Mouse (Mus musculus) intestine, postnatal 0 days (tissue): ENCODE data around the gene Slc25a26. TPM values are rescaled to one million over a fixed set of nuclear protein-coding genes. Genes with fewer than 3 reads are reported as not detected.

Source experiments
- ATAC-seq: fragments of 200-750 bp; cut with Nextera tagmentation; 2 replicates; pipeline ENCODE4 v1.8.0; 2017; ENCODE audit warnings: mild to moderate bottlenecking, moderate TSS enrichment, moderate library complexity
- H3K27ac ChIP-seq: fragments of 300-500 bp; sonication (generic); 2 replicates; pipeline ENCODE4 v1.5.1; 2014; ENCODE audit warnings: mild to moderate bottlenecking, low read depth, low read length, moderate library complexity
- H3K27me3 ChIP-seq: fragments of 300-500 bp; sonication (generic); replicated peaks from 2 replicates; pipeline ENCODE4 v1.6.1; 2014; ENCODE audit warnings: low read length, mixed read lengths; ENCODE audit not compliant: control insufficient read depth, insufficient read depth
- H3K36me3 ChIP-seq: fragments of 300-500 bp; sonication (generic); 2 replicates; pipeline ENCODE4 v1.6.1; 2014; ENCODE audit warnings: mild to moderate bottlenecking, moderate library complexity; ENCODE audit not compliant: control insufficient read depth, insufficient read depth
- H3K4me1 ChIP-seq: fragments of 300-500 bp; sonication (generic); replicated peaks from 2 replicates; pipeline ENCODE4 v1.6.1; 2014; ENCODE audit warnings: antibody characterized with exemption, low read length, mixed read lengths; ENCODE audit not compliant: control insufficient read depth, insufficient read depth
- H3K4me2 ChIP-seq: fragments of 300-500 bp; sonication (generic); replicated peaks from 2 replicates; pipeline ENCODE4 v1.6.1; 2014; ENCODE audit warnings: low read depth, mild to moderate bottlenecking, moderate library complexity
- H3K4me3 ChIP-seq: fragments of 300-500 bp; sonication (generic); 2 replicates; pipeline ENCODE4 v1.5.1; 2014; ENCODE audit warnings: low read depth, low read length
- H3K9ac ChIP-seq: fragments of 300-500 bp; sonication (generic); 2 replicates; pipeline ENCODE4 v1.6.1; 2014; ENCODE audit warnings: mild to moderate bottlenecking, low read depth, low read length
- H3K9me3 ChIP-seq: fragments of 300-500 bp; sonication (generic); 2 replicates; pipeline ENCODE4 v1.6.1; 2016; ENCODE audit warnings: mixed run types; ENCODE audit not compliant: control insufficient read depth
- CTCF ChIP-seq: sonication (generic); IDR thresholded peaks from 2 replicates; pipeline ENCODE4 v1.5.1; 2016; ENCODE audit warnings: low read depth, mild to moderate bottlenecking, control low read depth, antibody characterized with exemption, moderate library complexity
- WGBS: fragments of 180-500 bp; shearing (Covaris S2); extraction: QIAGEN DNeasy Blood & Tissue Kit; methylation state at CpG from one replicate; pipeline ENCODE4 v1.1.7; 2014; 5-methylcytosine and 5-hydroxymethylcytosine counted together
- polyA plus RNA-seq: library from polyadenylated mRNA; unstranded; fragments of >200 nt; fragmentation: Nextera tagmentation; extraction: Ambion mirVana; gene quantifications from 2 replicates; pipeline ENCODE4 v1.2.1, GENCODE M21; 2015

Gene Slc25a26
- polyA plus RNA-seq, 1 experiment from 2014 or later = 6.1 TPM

DNA sequence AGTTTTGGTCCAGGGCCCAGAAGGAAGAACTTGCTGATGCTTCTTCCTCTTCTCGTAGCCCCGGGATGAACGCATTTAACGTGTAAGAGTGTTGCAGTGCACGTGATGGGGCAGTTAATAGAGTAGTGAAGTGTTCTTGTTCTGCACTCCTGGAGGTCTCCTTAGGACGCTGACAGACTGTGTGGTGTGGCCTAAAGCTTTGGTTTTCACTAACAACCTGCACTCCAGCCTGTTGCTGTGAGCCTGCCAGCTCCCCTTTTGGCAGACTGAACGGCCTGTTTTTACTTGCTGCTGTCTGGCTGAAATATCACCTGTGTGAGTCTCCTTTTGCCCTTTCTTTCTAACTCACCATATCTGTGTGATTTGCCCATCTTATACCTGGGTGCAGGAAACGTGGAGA is 36.3 kb downstream of the Slc25a26 start:
- no peak overlapping the region for H3K4me3 ChIP-seq
- no peaks in the 10 kb centered on the region for H3K4me1 ChIP-seq
- 0 out of 2 replicates have a peak, but pooled peaks cover 5% of the 10 kb centered on the region for H3K36me3 ChIP-seq
- no peak overlapping the region for H3K27ac ChIP-seq
- 67% methylated on average over 8 of the region's 8 CpGs for WGBS
- no peak for ATAC-seq
- no peaks in the 10 kb centered on the region for H3K27me3 ChIP-seq
- no peak for TF ChIP-seq CTCF
- H3K9ac ChIP-seq = no peak overlapping the region
- no peak overlapping the region for H3K4me2 ChIP-seq
- H3K9me3 ChIP-seq = no peaks in the 10 kb centered on the region

DNA sequence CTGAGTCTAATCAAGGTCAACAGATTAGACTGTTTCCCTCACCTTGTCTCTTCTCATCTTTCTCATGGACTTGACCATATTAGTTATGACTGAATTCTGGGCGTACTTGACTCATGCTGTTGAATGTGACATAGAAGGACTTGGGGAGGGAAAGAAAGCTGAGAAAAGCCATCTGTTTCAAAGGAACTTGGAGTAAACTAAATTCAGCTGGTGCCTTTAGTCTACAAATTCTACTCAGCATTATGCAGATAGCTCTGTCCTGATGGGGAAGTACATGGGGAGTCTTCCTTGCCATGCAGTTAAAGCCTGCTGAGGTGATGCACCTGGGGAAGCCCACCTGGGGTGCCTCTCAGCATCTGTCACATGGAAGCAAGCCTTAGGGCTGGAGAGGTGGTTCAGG is 37.5 kb downstream of the Slc25a26 start:
- no peak overlapping the region for H3K9ac ChIP-seq
- TF ChIP-seq CTCF = no peak
- 61% methylated on average over 1 of the region's 1 CpGs for WGBS
- H3K9me3 ChIP-seq = no peaks in the 10 kb centered on the region
- 0 out of 2 replicates have a peak, but pooled peaks cover 5% of the 10 kb centered on the region for H3K36me3 ChIP-seq
- H3K4me3 ChIP-seq = no peak overlapping the region
- no peak for ATAC-seq
- no peak overlapping the region for H3K4me2 ChIP-seq
- H3K27ac ChIP-seq = no peak overlapping the region
- no peaks in the 10 kb centered on the region for H3K27me3 ChIP-seq
- no peaks in the 10 kb centered on the region for H3K4me1 ChIP-seq

DNA sequence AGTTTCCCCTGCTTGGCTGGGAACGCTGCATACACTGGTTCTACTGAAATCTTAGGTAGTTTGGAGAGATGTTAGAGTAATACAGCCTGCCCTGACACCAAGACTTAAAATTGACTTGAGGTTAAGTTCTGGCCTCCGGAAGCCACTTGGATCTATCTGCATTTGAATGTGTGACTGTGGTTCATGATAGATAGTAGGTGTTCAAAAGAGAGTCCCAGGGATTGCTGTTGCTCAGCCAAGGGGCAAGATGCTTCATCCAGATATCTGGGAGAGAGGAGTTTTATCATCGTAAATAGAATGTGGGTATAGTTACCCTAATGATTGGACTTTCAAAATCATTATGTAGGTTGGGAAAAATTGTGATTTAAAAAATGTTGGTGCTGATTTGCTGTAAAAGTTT is 40.0 kb downstream of the Slc25a26 start:
- no peak for TF ChIP-seq CTCF
- WGBS = 90% methylated on average over 3 of the region's 3 CpGs

GRCm38 (mm10) chr6:94540615-94541014 is 40.5 kb downstream of the Slc25a26 start:
- H3K36me3 ChIP-seq = no peaks in the 10 kb centered on the region
- ATAC-seq = no peak
- no peak overlapping the region for H3K9ac ChIP-seq
- H3K27me3 ChIP-seq = no peaks in the 10 kb centered on the region
- no peaks in the 10 kb centered on the region for H3K4me1 ChIP-seq
- H3K9me3 ChIP-seq = no peaks in the 10 kb centered on the region
- WGBS = 81% methylated on average over 4 of the region's 4 CpGs
- no peak overlapping the region for H3K4me3 ChIP-seq
- no peak overlapping the region for H3K27ac ChIP-seq
- H3K4me2 ChIP-seq = no peak overlapping the region
- TF ChIP-seq CTCF = no peak

More for the DNA sequence above, 40.0 kb downstream of the Slc25a26 start:
- Histone ChIP-seq H3K27me3 (no peaks in the 10 kb centered on the region), H3K9ac (no peak overlapping the region), H3K27ac (no peak overlapping the region), H3K4me1 (no peaks in the 10 kb centered on the region), H3K4me2 (no peak overlapping the region), H3K4me3 (no peak overlapping the region), H3K9me3 (no peaks in the 10 kb centered on the region), H3K36me3 (no peaks in the 10 kb centered on the region)
- ATAC-seq = no peak

- H3K36me3 ChIP-seq = no peaks in the 10 kb centered on the region
- H3K4me1 ChIP-seq = no peaks in the 10 kb centered on the region
- H3K27me3 ChIP-seq = no peaks in the 10 kb centered on the region
- TF ChIP-seq CTCF = no peak
- no peak overlapping the region for H3K9ac ChIP-seq
- H3K9me3 ChIP-seq = no peaks in the 10 kb centered on the region
- H3K27ac ChIP-seq = 0 out of 2 replicates have a peak overlapping the region, but pooled peaks have one; percentile 28
- no peak overlapping the region for H3K4me3 ChIP-seq
- H3K4me2 ChIP-seq = no peak overlapping the region
- 48% methylated on average over 6 of the region's 6 CpGs for WGBS
- no peak for ATAC-seq
Observed at GRCm38 (mm10) chr6:94541133-94541532, 41.0 kb downstream of the Slc25a26 start.

DNA sequence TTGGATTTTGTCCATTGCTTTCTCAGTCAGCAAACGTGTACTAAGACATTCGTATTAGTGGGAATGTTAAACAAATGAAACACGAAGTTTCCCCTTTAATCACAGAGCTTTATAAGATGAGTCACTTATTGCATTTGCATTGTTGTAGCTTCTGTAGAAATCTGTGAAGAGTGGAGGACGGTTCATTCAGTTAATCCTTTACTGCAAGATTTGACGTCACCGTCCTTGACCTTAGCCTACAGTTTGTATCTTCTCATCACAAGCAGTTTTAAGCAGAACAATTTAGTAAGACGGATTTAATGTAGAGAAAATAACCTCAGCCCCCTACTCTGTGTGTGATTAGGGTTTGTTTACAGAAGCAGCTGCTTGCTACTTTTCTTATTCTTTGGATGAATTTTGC is 41.7 kb downstream of the Slc25a26 start:
- ATAC-seq = no peak
- WGBS = 48% methylated on average over 7 of the region's 7 CpGs
- no peak overlapping the region for H3K27ac ChIP-seq

More for the DNA sequence above, 41.7 kb downstream of the Slc25a26 start:
- H3K27me3 ChIP-seq = no peaks in the 10 kb centered on the region
- no peaks in the 10 kb centered on the region for H3K4me1 ChIP-seq
- no peak overlapping the region for H3K9ac ChIP-seq
- TF ChIP-seq CTCF = no peak
- no peak overlapping the region for H3K4me3 ChIP-seq
- no peak overlapping the region for H3K4me2 ChIP-seq
- no peaks in the 10 kb centered on the region for H3K9me3 ChIP-seq
- no peaks in the 10 kb centered on the region for H3K36me3 ChIP-seq
